Comparison of ENCODE assay signal across 8 mouse cellular contexts in the genomic region with DNA sequence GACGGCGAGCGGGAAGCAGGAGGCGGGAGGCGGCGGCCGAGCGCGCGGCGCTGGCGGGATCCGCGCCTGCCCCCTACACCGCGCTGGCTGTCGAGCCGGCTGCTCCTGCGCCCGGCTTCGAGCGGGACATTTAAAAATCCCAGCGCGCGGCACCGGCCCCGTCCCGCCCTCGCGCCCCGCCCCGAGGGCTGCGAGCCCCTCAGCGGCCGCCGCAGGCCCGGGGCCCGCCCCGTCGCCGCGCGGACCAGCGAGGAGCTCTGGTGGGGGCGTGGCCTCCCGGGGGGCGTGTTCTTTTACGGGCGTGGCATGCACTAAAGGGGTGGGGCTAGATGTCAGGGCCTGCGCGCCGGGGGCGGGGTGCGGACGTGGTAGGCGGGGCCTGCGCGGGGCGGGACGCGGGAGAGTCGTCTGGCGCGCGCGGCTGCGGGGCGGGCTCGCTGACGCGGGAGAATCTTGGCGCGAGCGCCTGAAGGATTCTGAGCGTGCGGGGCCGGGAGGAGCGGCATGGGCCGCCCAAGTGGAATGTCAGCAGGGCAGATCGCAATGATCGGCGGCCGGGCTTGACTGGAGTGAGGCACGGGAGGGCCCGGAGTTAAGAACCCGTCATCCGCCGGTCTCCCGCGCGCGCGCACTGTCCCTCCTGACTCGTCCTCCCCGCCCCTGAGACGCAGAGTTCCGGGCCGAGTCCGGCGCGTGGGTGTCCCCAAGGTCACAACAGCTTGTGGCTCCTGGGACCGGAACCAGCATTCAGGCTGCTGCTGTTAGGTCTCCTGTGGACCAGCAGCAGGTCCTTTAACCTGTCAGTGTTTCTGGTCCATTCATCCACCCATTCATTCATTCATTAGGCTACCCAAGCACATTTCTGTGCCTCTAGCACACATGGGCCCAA. TPM values are rescaled to one million over a fixed set of nuclear protein-coding genes. Genes with fewer than 3 reads are reported as not detected.
DNase-seq lines count a peak whose midpoint lies in the region; ATAC-seq lines count a peak whose summit lies in the region.

Ccne1 (minus strand) TSS at position 164 of the 889 bp plus-strand sequence.

- peak within 1 kb of the TSS; percentile 92 for H3K4me2 ChIP-seq in hindbrain, embryonic 14.5 days (replicated peaks)

- DNase-seq in NIH3T3 (ENCODE audit: low read depth): peak; percentile 99
- DNase-seq in cerebellum, postnatal 10 days: peak; percentile 100
- DNase-seq in frontal cortex, postnatal 14 days (ENCODE audit: low spot score in 2 of 2): peak; percentile 94 to 99
- DNase-seq in hindbrain, embryonic 14.5 days (ENCODE audit: low spot score): peak; percentile 96
- peak; percentile 99 to 100 for DNase-seq in layer of hippocampus, postnatal 36 days
- peak; percentile 98 for DNase-seq in lung, postnatal 36 days
- DNase-seq in retina, postnatal 1 day: peak; percentile 97
- DNase-seq in urinary bladder, adult 18-20 months (ENCODE audit: low spot score in 2 of 2): peak; percentile 98 to 100

- peak; percentile 93 for ATAC-seq in hindbrain, embryonic 14.5 days (ENCODE audit: low FRiP score)

- peak within 1 kb of the TSS; percentile 77 for H3K4me3 ChIP-seq in hindbrain, embryonic 14.5 days (replicated peaks; ENCODE audit: low read length)

- H3K9me3 ChIP-seq in hindbrain, embryonic 14.5 days (ENCODE audit: control insufficient read depth, low read length): no peaks in the 10 kb centered on the region

- no peaks in the 10 kb centered on the region for H3K36me3 ChIP-seq in hindbrain, embryonic 14.5 days (replicated peaks; ENCODE audit: control insufficient read depth, insufficient read depth)

- H3K4me1 ChIP-seq in hindbrain, embryonic 14.5 days (replicated peaks; ENCODE audit: control insufficient read depth, insufficient read depth, low read length): peaks cover 5% of the 10 kb centered on the region; the same call in 1 of the 2 replicates

- H3K27me3 ChIP-seq in hindbrain, embryonic 14.5 days (ENCODE audit: control insufficient read depth, insufficient read depth, low read length): no peaks in the 10 kb centered on the region

- peak within 1 kb of the TSS; percentile 69 for H3K9ac ChIP-seq in hindbrain, embryonic 14.5 days

- under 1% methylated on average over 97 of the region's 102 CpGs for WGBS in hindbrain, embryonic 14.5 days

- H3K27ac ChIP-seq in hindbrain, embryonic 14.5 days: peak within 1 kb of the TSS; percentile 35; the same call in 1 of the 2 replicates

RNA-seq across cellular contexts. Expression of gene Ccne1, which starts in this region (rescaled TPM):
- polyA plus RNA-seq in hindbrain, embryonic 14.5 days (2014; fragmentation: Nextera tagmentation; extraction: Ambion mirVana): 16.8 and 19.6 TPM in 2 replicates
- total RNA-seq in layer of hippocampus, postnatal 36 days (2021): 10 to 100 TPM; 14.2 to 14.5 TPM

Comparison
In these comparisons a context has a peak if more than half of its experiments do, and no peak if none do; other contexts are left out.
1. Peak in every context shown above with its lines: DNase-seq, ATAC-seq, H3K4me3 ChIP-seq and H3K27ac ChIP-seq.